Mouse (Mus musculus) midbrain, embryonic 11.5 days (tissue): ENCODE data around the gene Rsc1a1. TPM values are rescaled to one million over a fixed set of nuclear protein-coding genes. Genes with fewer than 3 reads are reported as not detected.

Source experiments
- ATAC-seq: fragments of 200-750 bp; cut with Nextera tagmentation; 2 replicates; pipeline ENCODE4 v1.8.0; 2017; ENCODE audit warnings: moderate TSS enrichment, moderate library complexity; ENCODE audit not compliant: low FRiP score
- DNase-seq: peaks from one replicate; pipeline ENCODE4 v3.0.0; 2015; ENCODE audit warnings: low spot score; ENCODE audit errors: missing footprints
- H3K27ac ChIP-seq: fragments of 300-500 bp; sonication (generic); 2 replicates; pipeline ENCODE4 v1.5.1; 2014; ENCODE audit warnings: low read depth, low read length
- H3K27me3 ChIP-seq: fragments of 300-500 bp; sonication (generic); 2 replicates; pipeline ENCODE4 v1.6.1; 2014; ENCODE audit warnings: mild to moderate bottlenecking, low read length, moderate library complexity, mixed read lengths; ENCODE audit not compliant: control insufficient read depth, insufficient read depth
- H3K36me3 ChIP-seq: fragments of 300-500 bp; sonication (generic); 2 replicates; pipeline ENCODE4 v1.6.1; 2014; ENCODE audit warnings: mild to moderate bottlenecking, low read length, moderate library complexity, mixed read lengths; ENCODE audit not compliant: control insufficient read depth, insufficient read depth
- H3K4me1 ChIP-seq: fragments of 300-500 bp; sonication (generic); 2 replicates; pipeline ENCODE4 v1.6.1; 2014; ENCODE audit warnings: low read length; ENCODE audit not compliant: control insufficient read depth, insufficient read depth
- H3K4me2 ChIP-seq: fragments of 300-500 bp; sonication (generic); 2 replicates; pipeline ENCODE4 v1.6.1; 2014; ENCODE audit warnings: mild to moderate bottlenecking, moderate library complexity
- H3K4me3 ChIP-seq: fragments of 300-500 bp; sonication (generic); 2 replicates; pipeline ENCODE4 v1.5.1; 2014; ENCODE audit warnings: low read depth, low read length
- H3K9ac ChIP-seq: fragments of 300-500 bp; sonication (generic); 2 replicates; pipeline ENCODE4 v1.6.1; 2014; ENCODE audit warnings: low read length
- H3K9me3 ChIP-seq: fragments of 300-500 bp; sonication (generic); 2 replicates; pipeline ENCODE4 v1.6.1; 2016; ENCODE audit warnings: low read length; ENCODE audit not compliant: control insufficient read depth
- WGBS: fragments of 180-500 bp; shearing (Covaris S2); extraction: QIAGEN DNeasy Blood & Tissue Kit; methylation state at CpG from one replicate; pipeline ENCODE4 v1.1.7; 2014; 5-methylcytosine and 5-hydroxymethylcytosine counted together
- polyA plus RNA-seq: library from polyadenylated mRNA; unstranded; fragments of >200 nt; fragmentation: Nextera tagmentation; extraction: Ambion mirVana; gene quantifications from 2 replicates; pipeline ENCODE4 v1.2.1, GENCODE M21; 2014

Rsc1a1 gene
- polyA plus RNA-seq, 1 experiment from 2014 or later, result 1.4 TPM

DNA sequence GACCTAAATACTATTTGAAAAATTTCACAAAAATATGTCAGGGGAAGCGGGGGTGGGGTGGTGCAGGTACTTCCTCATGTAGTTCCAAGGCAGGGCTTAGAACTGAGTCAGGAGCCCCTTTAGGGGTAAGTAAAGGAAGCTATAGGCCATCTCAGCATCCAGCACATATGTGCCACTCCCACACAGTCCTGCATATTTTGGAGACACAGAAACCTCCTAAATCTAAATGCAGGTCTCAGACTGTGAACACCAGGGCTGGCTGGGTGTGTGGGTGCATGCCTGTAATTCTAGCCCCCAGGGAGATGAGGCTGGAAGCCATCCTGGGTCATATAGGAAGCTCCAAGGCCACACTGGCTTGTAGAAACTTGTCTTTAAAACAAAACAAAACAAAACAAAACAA lies 25.9 kb upstream of the Rsc1a1 start:
- no peaks in the 10 kb centered on the region for H3K4me1 ChIP-seq
- DNase-seq (no peak), ATAC-seq (no peak)
- H3K27ac ChIP-seq, result no peak overlapping the region
- H3K9me3 ChIP-seq, result no peaks in the 10 kb centered on the region
- 97% methylated on average over 1 of the region's 1 CpGs for WGBS
- peaks cover 19% of the 10 kb centered on the region; the same call in 1 of the 2 replicates for H3K36me3 ChIP-seq
- H3K27me3 ChIP-seq, result no peaks in the 10 kb centered on the region
- no peak overlapping the region for H3K9ac ChIP-seq
- H3K4me3 ChIP-seq, result no peak overlapping the region
- H3K4me2 ChIP-seq, result no peak overlapping the region

DNA sequence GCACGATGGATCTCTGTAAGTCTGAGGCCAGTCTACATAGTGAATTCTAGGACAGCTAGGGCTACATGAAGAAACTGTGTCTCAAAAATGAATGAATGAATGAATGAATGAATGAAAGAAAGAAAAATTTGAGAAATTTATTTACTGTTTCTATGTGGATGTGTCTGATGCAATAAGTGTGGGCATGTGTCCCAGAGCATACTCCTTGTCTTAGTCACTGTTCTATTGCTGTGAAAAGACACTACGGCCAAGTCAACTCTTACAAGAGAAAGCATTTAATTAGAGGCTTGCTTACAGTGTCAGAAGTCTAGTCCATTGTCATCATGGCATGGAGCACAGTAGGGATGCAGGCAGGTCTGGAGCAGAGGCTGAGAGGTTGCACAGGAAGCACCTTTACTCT lies 23.6 kb upstream of the Rsc1a1 start:
- H3K27ac ChIP-seq, result no peak overlapping the region
- no peaks in the 10 kb centered on the region for H3K9me3 ChIP-seq
- H3K36me3 ChIP-seq, result peaks cover 26% of the 10 kb centered on the region
- H3K4me2 ChIP-seq, result no peak overlapping the region
- no peak for ATAC-seq
- H3K4me3 ChIP-seq, result no peak overlapping the region
- WGBS, result 93% methylated on average over 2 of the region's 2 CpGs
- DNase-seq, result no peak
- no peaks in the 10 kb centered on the region for H3K27me3 ChIP-seq
- H3K4me1 ChIP-seq, result no peaks in the 10 kb centered on the region
- no peak overlapping the region for H3K9ac ChIP-seq

DNA sequence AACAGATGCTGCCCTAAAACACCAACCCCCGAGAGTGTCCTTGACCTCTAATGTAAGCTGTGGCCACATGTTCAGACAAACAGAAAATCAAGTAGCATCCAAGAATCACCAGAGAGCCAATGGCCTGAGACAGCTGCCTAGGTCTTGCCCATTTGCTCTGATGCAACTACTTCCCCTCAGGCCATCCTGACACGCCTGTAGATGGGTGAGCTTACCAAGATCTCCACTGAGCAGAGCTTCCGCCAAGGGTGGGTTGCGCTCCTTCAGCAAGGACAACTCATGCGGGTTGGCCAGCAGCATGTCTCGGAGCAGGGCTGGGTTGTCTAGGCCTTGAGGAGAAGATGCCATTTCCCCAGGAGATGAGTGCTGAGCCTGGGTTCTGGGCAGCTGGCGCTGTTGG lies 22.6 kb upstream of the Rsc1a1 start:
- no peaks in the 10 kb centered on the region for H3K4me1 ChIP-seq
- H3K4me3 ChIP-seq, result no peak overlapping the region
- H3K27ac ChIP-seq, result no peak overlapping the region
- ATAC-seq, result no peak
- DNase-seq, result no peak
- no peak overlapping the region for H3K4me2 ChIP-seq
- WGBS, result 90% methylated on average over 7 of the region's 7 CpGs
- no peaks in the 10 kb centered on the region for H3K9me3 ChIP-seq
- H3K27me3 ChIP-seq, result no peaks in the 10 kb centered on the region
- peaks cover 26% of the 10 kb centered on the region for H3K36me3 ChIP-seq
- no peak overlapping the region for H3K9ac ChIP-seq

DNA sequence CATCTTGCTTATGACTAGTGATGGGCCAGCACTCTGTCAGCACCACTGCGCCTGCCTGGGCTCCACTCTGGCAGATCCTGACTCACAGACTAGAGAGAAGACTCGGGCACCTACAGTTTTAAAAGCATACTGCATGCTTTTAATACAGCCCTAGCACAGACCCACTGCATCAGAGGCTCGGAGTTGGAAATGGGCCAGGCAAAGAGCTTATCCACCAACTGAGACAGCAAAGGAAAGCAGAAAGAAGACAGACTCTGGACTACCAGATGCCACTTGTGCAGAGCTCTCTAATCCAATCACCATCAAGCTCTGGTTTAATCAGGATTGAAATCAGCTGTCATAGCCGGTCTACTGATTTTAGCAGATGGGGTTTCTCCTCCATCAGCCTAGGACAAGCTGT lies 19.9 kb upstream of the Rsc1a1 start:
- no peak overlapping the region for H3K4me2 ChIP-seq
- H3K27ac ChIP-seq, result no peak overlapping the region
- 91% methylated on average over 4 of the region's 4 CpGs for WGBS
- H3K9ac ChIP-seq, result no peak overlapping the region
- DNase-seq (no peak), ATAC-seq (no peak)
- no peaks in the 10 kb centered on the region for H3K4me1 ChIP-seq
- no peaks in the 10 kb centered on the region for H3K27me3 ChIP-seq
- H3K36me3 ChIP-seq, result peaks cover 26% of the 10 kb centered on the region
- H3K4me3 ChIP-seq, result no peak overlapping the region
- H3K9me3 ChIP-seq, result no peaks in the 10 kb centered on the region

DNA sequence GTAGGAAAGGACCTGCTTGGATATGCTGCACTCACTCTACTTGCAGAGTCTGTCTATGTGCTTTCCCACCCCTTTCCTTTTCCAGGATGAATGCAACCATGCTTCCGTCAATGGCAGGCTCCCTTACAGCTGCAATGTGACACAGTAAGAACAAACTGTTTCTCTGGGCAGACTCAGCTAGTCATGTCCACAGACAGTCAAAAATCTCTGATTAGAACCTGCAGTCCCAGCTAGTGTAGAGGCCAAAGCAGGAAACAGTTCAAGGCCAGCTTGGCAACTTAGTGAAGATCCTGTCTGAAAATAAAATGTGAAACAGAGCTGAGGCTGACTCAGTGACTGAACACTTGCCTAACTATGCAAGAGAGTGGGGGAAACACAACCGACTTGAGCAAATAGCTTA lies 19.2 kb upstream of the Rsc1a1 start:
- H3K27me3 ChIP-seq, result no peaks in the 10 kb centered on the region
- no peaks in the 10 kb centered on the region for H3K4me1 ChIP-seq
- no peak overlapping the region for H3K9ac ChIP-seq
- H3K9me3 ChIP-seq, result no peaks in the 10 kb centered on the region
- H3K27ac ChIP-seq, result no peak overlapping the region
- ATAC-seq (no peak), DNase-seq (no peak)
- H3K4me3 ChIP-seq, result no peak overlapping the region
- no peak overlapping the region for H3K4me2 ChIP-seq
- H3K36me3 ChIP-seq, result peaks cover 25% of the 10 kb centered on the region
- 98% methylated on average over 2 of the region's 2 CpGs for WGBS

DNA sequence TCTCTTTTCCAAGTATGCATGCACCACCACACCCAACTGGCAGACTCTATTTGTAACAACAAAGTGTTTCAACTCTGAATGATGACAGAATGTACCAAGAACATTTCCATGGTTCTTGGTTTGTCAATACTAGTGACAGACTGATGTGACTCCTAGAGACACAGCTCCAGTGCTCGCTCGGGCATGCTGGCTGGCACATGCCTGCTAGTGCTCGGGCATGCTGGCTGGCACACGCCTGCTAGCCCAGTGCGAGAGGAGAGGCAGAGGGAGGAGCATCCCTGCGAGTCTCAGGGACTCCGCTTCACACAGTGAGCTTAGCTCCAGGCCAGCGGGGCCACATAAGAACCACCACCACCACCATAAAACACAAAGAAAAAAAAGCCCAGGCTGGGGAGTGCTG lies 9.3 kb upstream of the Rsc1a1 start:
- Histone ChIP-seq H3K4me2 (no peak overlapping the region), H3K9me3 (no peaks in the 10 kb centered on the region), H3K4me3 (no peak overlapping the region), H3K36me3 (peaks cover 27% of the 10 kb centered on the region), H3K27me3 (no peaks in the 10 kb centered on the region), H3K27ac (no peak overlapping the region), H3K4me1 (no peaks in the 10 kb centered on the region), H3K9ac (no peak overlapping the region)
- ATAC-seq, result no peak
- DNase-seq, result no peak
- WGBS, result 93% methylated on average over 8 of the region's 8 CpGs

DNA sequence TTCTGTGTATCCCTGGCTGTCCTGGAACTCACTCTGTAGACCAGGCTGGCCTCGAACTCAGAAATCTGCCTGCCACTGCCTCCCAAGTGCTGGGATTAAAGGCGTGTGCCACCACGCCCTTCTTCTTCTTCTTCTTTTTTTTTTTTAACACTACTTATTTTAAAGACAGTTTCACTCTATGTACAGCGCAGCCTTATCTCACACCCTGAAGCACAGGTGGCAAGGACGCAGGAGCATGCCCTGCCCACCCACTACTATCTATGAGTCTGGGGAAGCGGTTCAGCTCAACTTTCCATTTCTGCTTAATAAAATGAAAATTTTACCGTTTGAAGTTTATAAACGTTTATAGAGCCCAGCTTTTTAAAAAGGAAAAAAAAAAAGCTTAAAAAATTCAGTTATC lies 3.1 kb upstream of the Rsc1a1 start:
- Histone ChIP-seq H3K4me3 (no peak overlapping the region), H3K9ac (no peak overlapping the region), H3K4me2 (no peak overlapping the region), H3K27ac (no peak overlapping the region), H3K36me3 (peaks cover 18% of the 10 kb centered on the region), H3K4me1 (no peaks in the 10 kb centered on the region), H3K9me3 (no peaks in the 10 kb centered on the region), H3K27me3 (no peaks in the 10 kb centered on the region)
- no peak for DNase-seq
- ATAC-seq, result no peak
- 95% methylated on average over 8 of the region's 8 CpGs for WGBS

DNA sequence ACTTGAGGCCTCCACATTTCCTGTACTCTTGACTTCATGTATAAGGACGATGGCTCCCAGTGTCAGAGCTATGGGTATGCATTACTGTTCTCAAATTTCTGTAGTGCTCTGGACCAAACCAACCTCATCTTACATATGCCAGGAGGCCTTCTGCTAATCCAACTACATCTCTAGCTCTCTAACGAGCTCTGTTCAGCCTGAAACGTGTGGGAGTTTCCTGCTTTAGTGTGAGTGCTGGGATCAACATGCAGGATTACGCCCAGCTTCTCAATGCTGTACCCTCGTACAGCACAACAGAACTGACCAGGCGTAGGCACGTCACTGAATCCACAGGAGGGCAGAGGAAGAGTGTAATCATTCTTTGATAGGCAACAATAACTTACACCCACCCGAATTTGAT lies 1.1 kb upstream of the Rsc1a1 start:
- peaks cover 18% of the 10 kb centered on the region for H3K36me3 ChIP-seq
- H3K9ac ChIP-seq, result no peak overlapping the region
- ATAC-seq (no peak), DNase-seq (no peak)
- 83% methylated on average over 8 of the region's 8 CpGs for WGBS
- no peak overlapping the region for H3K4me3 ChIP-seq
- no peaks in the 10 kb centered on the region for H3K4me1 ChIP-seq
- H3K27ac ChIP-seq, result no peak overlapping the region
- no peaks in the 10 kb centered on the region for H3K27me3 ChIP-seq
- H3K9me3 ChIP-seq, result no peaks in the 10 kb centered on the region
- no peak overlapping the region for H3K4me2 ChIP-seq

DNA sequence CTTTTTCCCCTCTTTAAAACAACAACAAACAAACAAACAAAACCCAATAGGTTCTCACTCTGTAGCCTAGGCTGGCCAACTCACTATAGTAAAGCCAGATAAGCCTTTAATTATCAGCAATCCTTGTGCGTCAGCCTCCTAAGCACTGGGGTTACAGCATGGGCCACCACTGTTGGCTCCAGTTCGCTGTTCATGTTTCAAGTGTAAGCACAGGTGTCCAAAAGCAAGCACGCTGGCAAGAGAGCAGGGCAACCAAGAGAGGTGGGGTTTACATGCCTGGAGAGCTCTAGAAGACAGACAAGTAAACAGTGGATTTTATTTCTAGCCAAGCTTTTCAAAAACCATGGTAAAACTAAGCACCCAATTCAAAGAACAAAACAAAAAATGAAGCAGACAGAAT lies 694 bp upstream of the Rsc1a1 start:
- H3K4me1 ChIP-seq, result no peaks in the 10 kb centered on the region
- H3K36me3 ChIP-seq, result peaks cover 18% of the 10 kb centered on the region
- H3K9me3 ChIP-seq, result no peaks in the 10 kb centered on the region
- no peak overlapping the region for H3K9ac ChIP-seq
- H3K4me2 ChIP-seq, result no peak overlapping the region
- H3K4me3 ChIP-seq, result no peak overlapping the region
- H3K27me3 ChIP-seq, result no peaks in the 10 kb centered on the region
- no peak for ATAC-seq
- DNase-seq, result no peak
- H3K27ac ChIP-seq, result no peak overlapping the region
- WGBS, result 94% methylated on average over 3 of the region's 3 CpGs

DNA sequence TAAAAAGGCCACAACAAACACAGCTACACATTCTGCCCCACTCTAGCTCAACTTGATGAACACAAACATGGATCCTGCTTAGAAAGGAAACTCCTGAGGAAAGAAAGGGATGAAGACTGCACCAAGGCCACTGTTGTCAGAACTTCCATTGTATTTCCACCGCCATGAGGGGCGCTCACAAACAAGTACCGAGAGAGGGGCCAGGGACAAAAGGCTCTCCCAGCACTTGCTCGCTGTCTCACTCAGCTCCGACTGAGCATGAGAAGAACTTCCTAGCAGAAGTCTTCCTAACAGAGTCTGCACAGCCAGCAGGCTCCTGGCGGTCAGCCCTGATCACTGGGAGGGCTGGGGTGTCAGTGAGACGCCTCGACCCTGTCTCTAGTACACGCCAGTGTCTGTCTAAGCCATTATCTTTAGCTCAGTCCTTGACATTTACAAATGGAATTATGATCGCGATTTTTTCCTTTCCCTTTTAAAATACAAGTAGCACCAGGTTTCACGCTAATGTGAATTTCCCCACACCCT lies 2.6 kb downstream of the Rsc1a1 start:
- 63% methylated on average over 12 of the region's 12 CpGs for WGBS
- H3K4me1 ChIP-seq, result no peaks in the 10 kb centered on the region
- peaks cover 18% of the 10 kb centered on the region for H3K36me3 ChIP-seq
- H3K27me3 ChIP-seq, result no peaks in the 10 kb centered on the region
- H3K9me3 ChIP-seq, result no peaks in the 10 kb centered on the region
- no peak overlapping the region for H3K4me2 ChIP-seq
- H3K9ac ChIP-seq, result no peak overlapping the region
- DNase-seq (no peak), ATAC-seq (no peak)
- no peak overlapping the region for H3K27ac ChIP-seq
- no peak overlapping the region for H3K4me3 ChIP-seq
